Mouse (Mus musculus) lung, embryonic 16.5 days (tissue): Measurements from ENCODE around the gene Avil. TPM values are rescaled to one million over a fixed set of nuclear protein-coding genes. Genes with fewer than 3 reads are reported as not detected.
A peak's percentile ranks its signal among the peaks of the same experiment; 100 is the strongest.

ENCODE experiments used
- ATAC-seq: fragments of 200-750 bp; cut with Nextera tagmentation; 2 replicates; pipeline ENCODE4 v1.8.0; 2017; ENCODE audit warnings: low read depth, mild to moderate bottlenecking, moderate library complexity
- H3K27ac ChIP-seq: fragments of 300-500 bp; sonication (generic); 2 replicates; pipeline ENCODE4 v1.5.1; 2014; ENCODE audit warnings: mild to moderate bottlenecking, control low read depth, low read length
- H3K27me3 ChIP-seq: fragments of 300-500 bp; sonication (generic); 2 replicates; pipeline ENCODE4 v1.6.1; 2014; ENCODE audit warnings: low read depth, low read length, mixed read lengths; ENCODE audit not compliant: control insufficient read depth, insufficient read depth
- H3K36me3 ChIP-seq: fragments of 300-500 bp; sonication (generic); 2 replicates; pipeline ENCODE4 v1.6.1; 2014; ENCODE audit warnings: low read length; ENCODE audit not compliant: control insufficient read depth, insufficient read depth
- H3K4me1 ChIP-seq: fragments of 300-500 bp; sonication (generic); replicated peaks from 2 replicates; pipeline ENCODE4 v1.6.1; 2014; ENCODE audit warnings: low read length, mixed read lengths; ENCODE audit not compliant: control insufficient read depth, insufficient read depth
- H3K4me2 ChIP-seq: fragments of 300-500 bp; sonication (generic); 2 replicates; pipeline ENCODE4 v1.6.1; 2014; ENCODE audit warnings: low read depth, low read length, control low read depth
- H3K4me3 ChIP-seq: fragments of 300-500 bp; sonication (generic); 2 replicates; pipeline ENCODE4 v1.5.1; 2014; ENCODE audit warnings: mild to moderate bottlenecking, low read length, control low read depth
- H3K9ac ChIP-seq: fragments of 300-500 bp; sonication (generic); 2 replicates; pipeline ENCODE4 v1.6.1; 2014; ENCODE audit warnings: low read length, control low read depth
- H3K9me3 ChIP-seq: fragments of 300-500 bp; sonication (generic); 2 replicates; pipeline ENCODE4 v1.6.1; 2016; ENCODE audit warnings: low read length; ENCODE audit not compliant: control insufficient read depth
- WGBS: fragments of 180-500 bp; shearing (Covaris S2); extraction: QIAGEN DNeasy Blood & Tissue Kit; methylation state at CpG from one replicate; pipeline ENCODE4 v1.1.7; 2014; 5-methylcytosine and 5-hydroxymethylcytosine counted together
- polyA plus RNA-seq: library from polyadenylated mRNA; unstranded; fragments of >200 nt; fragmentation: Nextera tagmentation; extraction: Ambion mirVana; gene quantifications from 2 replicates; pipeline ENCODE4 v1.2.1, GENCODE M21; 2015

Gene Avil
- polyA plus RNA-seq, 1 experiment from 2014 or later: 0.20 TPM

GRCm38 (mm10) chr10:126963821-126964220 is 36.7 kb upstream of the Avil start:
- no peak for ATAC-seq
- WGBS: 78% methylated on average over 8 of the region's 8 CpGs
- no peak overlapping the region for H3K4me2 ChIP-seq

GRCm38 (mm10) chr10:126971363-126972050 is 29.0 kb upstream of the Avil start:
- Histone ChIP-seq H3K27me3 (no peaks in the 10 kb centered on the region), H3K9ac (no peak overlapping the region), H3K9me3 (no peaks in the 10 kb centered on the region), H3K36me3 (no peaks in the 10 kb centered on the region), H3K4me2 (peak overlapping the region; percentile 39), H3K4me1 (peaks cover 30% of the 10 kb centered on the region), H3K27ac (peak overlapping the region; percentile 78), H3K4me3 (no peak overlapping the region)
- peak; percentile 13; the same call in 1 of the 2 replicates for ATAC-seq
- WGBS: 5% methylated on average over 12 of the region's 12 CpGs

More at GRCm38 (mm10) chr10:126963821-126964220, 36.7 kb upstream of the Avil start:
- Histone ChIP-seq H3K9me3 (no peaks in the 10 kb centered on the region), H3K27me3 (no peaks in the 10 kb centered on the region), H3K36me3 (no peaks in the 10 kb centered on the region), H3K9ac (no peak overlapping the region), H3K4me1 (peaks cover 22% of the 10 kb centered on the region), H3K27ac (peak overlapping the region; percentile 97), H3K4me3 (no peak overlapping the region)

- Histone ChIP-seq H3K27me3 (no peaks in the 10 kb centered on the region), H3K4me3 (no peak overlapping the region), H3K9ac (peak overlapping the region; percentile 8; the same call in 1 of the 2 replicates), H3K36me3 (no peaks in the 10 kb centered on the region), H3K27ac (peak overlapping the region; percentile 78), H3K4me1 (peaks cover 32% of the 10 kb centered on the region), H3K4me2 (peak overlapping the region; percentile 39), H3K9me3 (no peaks in the 10 kb centered on the region)
- 12% methylated on average over 13 of the region's 13 CpGs for WGBS
- ATAC-seq: peak; percentile 86
These were observed 28.3 kb upstream of the Avil start for GRCm38 (mm10) chr10:126972051-126972725.

- ATAC-seq: no peak
- no peak overlapping the region for H3K9ac ChIP-seq
- H3K4me3 ChIP-seq: no peak overlapping the region
- peak overlapping the region; percentile 78; the same call in 1 of the 2 replicates for H3K27ac ChIP-seq
- no peak overlapping the region for H3K4me2 ChIP-seq
- no peaks in the 10 kb centered on the region for H3K9me3 ChIP-seq
- 32% methylated on average over 7 of the region's 7 CpGs for WGBS
- H3K27me3 ChIP-seq: no peaks in the 10 kb centered on the region
- no peaks in the 10 kb centered on the region for H3K36me3 ChIP-seq
- H3K4me1 ChIP-seq: peaks cover 38% of the 10 kb centered on the region
These were observed 27.5 kb upstream of the Avil start for GRCm38 (mm10) chr10:126972988-126973387.

GRCm38 (mm10) chr10:126975706-126976105 is 24.8 kb upstream of the Avil start:
- Histone ChIP-seq H3K27ac (0 out of 2 replicates have a peak overlapping the region, but pooled peaks have one; percentile 53), H3K4me1 (peaks cover 33% of the 10 kb centered on the region)

GRCm38 (mm10) chr10:126977076-126977475 is 23.4 kb upstream of the Avil start:
- no peak overlapping the region for H3K27ac ChIP-seq
- 46% methylated on average over 4 of the region's 4 CpGs for WGBS
- peaks cover 33% of the 10 kb centered on the region for H3K4me1 ChIP-seq

More at GRCm38 (mm10) chr10:126975706-126976105, 24.8 kb upstream of the Avil start:
- no peak for ATAC-seq
- 58% methylated on average over 6 of the region's 6 CpGs for WGBS
- Histone ChIP-seq H3K36me3 (no peaks in the 10 kb centered on the region), H3K9ac (no peak overlapping the region), H3K9me3 (no peaks in the 10 kb centered on the region), H3K4me2 (no peak overlapping the region), H3K4me3 (no peak overlapping the region), H3K27me3 (no peaks in the 10 kb centered on the region)

GRCm38 (mm10) chr10:126978277-126978994 is 22.1 kb upstream of the Avil start, which contains the start of gene Ctdsp2:
TSS of gene Ctdsp2 (plus strand) at chr10:126978717.
- no peaks in the 10 kb centered on the region for H3K9me3 ChIP-seq
- peak within 1 kb of the TSS; percentile 88 for H3K4me3 ChIP-seq
- ATAC-seq: peak; percentile 93
- no peaks in the 10 kb centered on the region for H3K36me3 ChIP-seq
- under 1% methylated on average over 37 of the region's 56 CpGs for WGBS
- H3K4me1 ChIP-seq: peaks cover 36% of the 10 kb centered on the region
- H3K9ac ChIP-seq: peak within 1 kb of the TSS; percentile 94
- no peaks in the 10 kb centered on the region for H3K27me3 ChIP-seq
- peak within 1 kb of the TSS; percentile 91 for H3K4me2 ChIP-seq
- peak within 1 kb of the TSS; percentile 100 for H3K27ac ChIP-seq

More at GRCm38 (mm10) chr10:126977076-126977475, 23.4 kb upstream of the Avil start:
- Histone ChIP-seq H3K4me2 (no peak overlapping the region), H3K36me3 (no peaks in the 10 kb centered on the region), H3K27me3 (no peaks in the 10 kb centered on the region), H3K9ac (no peak overlapping the region), H3K4me3 (no peak overlapping the region), H3K9me3 (no peaks in the 10 kb centered on the region)
- ATAC-seq: no peak

- H3K27ac ChIP-seq: peak overlapping the region; percentile 100
- no peaks in the 10 kb centered on the region for H3K36me3 ChIP-seq
- no peaks in the 10 kb centered on the region for H3K27me3 ChIP-seq
- ATAC-seq: peak; percentile 34
- H3K4me1 ChIP-seq: peaks cover 43% of the 10 kb centered on the region
- H3K9ac ChIP-seq: peak overlapping the region; percentile 94
- peak overlapping the region; percentile 88 for H3K4me3 ChIP-seq
- peak overlapping the region; percentile 91 for H3K4me2 ChIP-seq
- H3K9me3 ChIP-seq: no peaks in the 10 kb centered on the region
- WGBS: 0% methylated on average over 34 of the region's 62 CpGs
These were observed 21.3 kb upstream of the Avil start for GRCm38 (mm10) chr10:126979121-126979635.
